Mouse (Mus musculus) CH12.LX (cell line): Measurements from ENCODE around the gene Gtf2b. TPM values are rescaled to one million over a fixed set of nuclear protein-coding genes. Genes with fewer than 3 reads are reported as not detected.

Experiments
- DNase-seq: peaks from one replicate; pipeline ENCODE4 v3.0.0-alpha.2; 2013; ENCODE audit errors: extremely low read depth
- H3K27ac ChIP-seq: 2 replicates; pipeline ENCODE4 v1.5.1; 2012; ENCODE audit warnings: low read depth, mild to moderate bottlenecking, control low read depth, moderate library complexity; ENCODE audit not compliant: insufficient read depth
- H3K27me3 ChIP-seq: replicated peaks from 2 replicates; pipeline ENCODE3; 2012; ENCODE audit warnings: inconsistent platforms
- H3K36me3 ChIP-seq, 2 experiments: replicated peaks in 1 of 2; 2 replicates each; pipeline versions ENCODE3 to v1.6.1; 2012; ENCODE audit warnings: inconsistent platforms in 1 of 2, low read length in 1 of 2, mild to moderate bottlenecking in 1 of 2, mixed read lengths in 1 of 2, moderate library complexity in 1 of 2; ENCODE audit not compliant: control insufficient read depth in 1 of 2, insufficient read depth in 1 of 2
- H3K4me1 ChIP-seq, 2 experiments: 2 replicates each; pipeline ENCODE4 v1.6.1; 2012; ENCODE audit warnings: inconsistent platforms in 1 of 2, moderate library complexity in 1 of 2; ENCODE audit not compliant: insufficient read depth in 2 of 2, control insufficient read depth in 1 of 2
- H3K4me2 ChIP-seq: 2 replicates; pipeline ENCODE4 v1.6.1; 2012; ENCODE audit warnings: low read depth, mild to moderate bottlenecking, control low read depth; ENCODE audit not compliant: poor library complexity, insufficient read depth, severe bottlenecking
- H3K4me3 ChIP-seq, 3 experiments: fragments of 150-350 bp in 1 of 3; sonication (generic) in 1 of 3; replicated peaks in 1 of 3; 2 replicates each; pipeline versions ENCODE3 to v1.5.1; 2011 to 2012; ENCODE audit warnings: low read depth in 2 of 3, low read length in 2 of 3, mild to moderate bottlenecking in 2 of 3, moderate library complexity in 2 of 3, control low read depth in 1 of 3, improper control_type of control experiment in 1 of 3, inconsistent platforms in 1 of 3, mixed read lengths in 1 of 3; ENCODE audit not compliant: poor library complexity in 1 of 3
- H3K79me2 ChIP-seq: replicated peaks from 2 replicates; pipeline ENCODE4 v1.6.1; 2012; ENCODE audit warnings: mild to moderate bottlenecking, moderate library complexity; ENCODE audit not compliant: control insufficient read depth, poor library complexity, insufficient read depth, severe bottlenecking; ENCODE audit errors: extremely low read depth
- H3K9ac ChIP-seq: 2 replicates; pipeline ENCODE4 v1.6.1; 2012; ENCODE audit warnings: low read depth, mild to moderate bottlenecking, control low read depth, moderate library complexity; ENCODE audit not compliant: insufficient read depth
- H3K9me3 ChIP-seq: replicated peaks from 2 replicates; pipeline ENCODE3; 2012; ENCODE audit warnings: low read length, inconsistent platforms, mixed read lengths
- CHD2 ChIP-seq: IDR thresholded peaks from 2 replicates; pipeline ENCODE4 v1.6.1; 2011; ENCODE audit warnings: low read length, improper control_type of control experiment
- E2F4 ChIP-seq: IDR thresholded peaks from 2 replicates; pipeline ENCODE4 v1.6.1; 2011; ENCODE audit warnings: low read depth, low read length, improper control_type of control experiment; ENCODE audit not compliant: insufficient replicate concordance
- ELF1 ChIP-seq: IDR thresholded peaks from 2 replicates; pipeline ENCODE4 v1.6.1; 2014; ENCODE audit warnings: low read depth, mild to moderate bottlenecking, inconsistent platforms, low read length, improper control_type of control experiment
- EP300 ChIP-seq: IDR thresholded peaks from 2 replicates; pipeline ENCODE4 v1.6.1; 2011; ENCODE audit warnings: low read length, improper control_type of control experiment
- IRF4 ChIP-seq: IDR thresholded peaks from 2 replicates; pipeline ENCODE4 v1.6.1; 2014; ENCODE audit warnings: low read depth, mild to moderate bottlenecking, inconsistent platforms, low read length, improper control_type of control experiment
- JUND ChIP-seq: conservative IDR thresholded peaks from 2 replicates; pipeline ENCODE4 v1.6.1; 2011; ENCODE audit warnings: low read depth, low read length, improper control_type of control experiment
- KAT2A ChIP-seq: IDR thresholded peaks from 2 replicates; pipeline ENCODE4 v1.6.1; 2012; ENCODE audit warnings: low read length, improper control_type of control experiment, inconsistent platforms; ENCODE audit not compliant: insufficient replicate concordance
- MAX ChIP-seq: IDR thresholded peaks from 2 replicates; pipeline ENCODE4 v1.6.1; 2011; ENCODE audit warnings: low read length, improper control_type of control experiment
- MAZ ChIP-seq: IDR thresholded peaks from 2 replicates; pipeline ENCODE4 v1.6.1; 2012; ENCODE audit warnings: low read depth, mild to moderate bottlenecking, inconsistent platforms, low read length, improper control_type of control experiment, moderate library complexity
- MEF2A ChIP-seq: IDR thresholded peaks from 2 replicates; pipeline ENCODE4 v1.6.1; 2014; ENCODE audit warnings: low read depth, mild to moderate bottlenecking, inconsistent platforms, low read length, improper control_type of control experiment, borderline replicate concordance
- MXI1 ChIP-seq: IDR thresholded peaks from 2 replicates; pipeline ENCODE4 v1.6.1; 2011; ENCODE audit warnings: mild to moderate bottlenecking, low read depth, low read length, improper control_type of control experiment
- NELFE ChIP-seq: IDR thresholded peaks from 2 replicates; pipeline ENCODE4 v1.6.1; 2011; ENCODE audit warnings: low read depth, low read length, improper control_type of control experiment
- SMC3 ChIP-seq: IDR thresholded peaks from 2 replicates; pipeline ENCODE4 v1.6.1; 2011; ENCODE audit warnings: low read depth, low read length, improper control_type of control experiment
- TBP ChIP-seq: conservative IDR thresholded peaks from 2 replicates; pipeline ENCODE4 v1.6.1; 2011; ENCODE audit warnings: low read depth, low read length, improper control_type of control experiment
- TCF12 ChIP-seq: IDR thresholded peaks from 2 replicates; pipeline ENCODE4 v1.6.1; 2014; ENCODE audit warnings: low read depth, mild to moderate bottlenecking, inconsistent platforms, low read length, improper control_type of control experiment
- USF2 ChIP-seq: conservative IDR thresholded peaks from 2 replicates; pipeline ENCODE4 v1.6.1; 2011; ENCODE audit warnings: low read depth, low read length, improper control_type of control experiment
- ZC3H11A ChIP-seq: IDR thresholded peaks from 2 replicates; pipeline ENCODE4 v1.6.1; 2012; ENCODE audit warnings: low read depth, mild to moderate bottlenecking, inconsistent platforms, low read length, improper control_type of control experiment
- ZKSCAN1 ChIP-seq: IDR thresholded peaks from 2 replicates; pipeline ENCODE4 v1.6.1; 2012; ENCODE audit warnings: low read depth, inconsistent platforms, low read length, improper control_type of control experiment, borderline replicate concordance
- ZMIZ1 ChIP-seq: IDR thresholded peaks from 2 replicates; pipeline ENCODE4 v1.6.1; 2012; ENCODE audit warnings: low read depth, mild to moderate bottlenecking, inconsistent platforms, low read length, improper control_type of control experiment
- dilution Hi-C: fragments of 300-500 bp; cut with MboI; formaldehyde crosslinking; loops from 2 replicates; pipeline ENCODE4 v1.14.3; 2020; ENCODE audit warnings: low sequenced_read_pairs; ENCODE audit not compliant: extremely low pct_unique_long_range_greater_than_20kb, extremely low pct_ligation_motif_present
- in situ Hi-C: fragments of 300-500 bp; cut with MboI; formaldehyde crosslinking; loops from 3 replicates; pipeline ENCODE4 v1.14.3; 2019; ENCODE audit warnings: low sequenced_read_pairs, low pct_ligation_motif_present, low pct_unique_long_range_greater_than_20kb, mixed read lengths
- polyA plus RNA-seq: library from polyadenylated mRNA; unstranded; fragments of >175 nt; gene quantifications from 2 replicates; pipeline ENCODE4 v1.2.1, GENCODE M21; 2012; ENCODE audit warnings: low read depth; ENCODE audit not compliant: insufficient read length
- total RNA-seq, 2 experiments: library from RNA; depleted of rRNA; stranded (reverse); fragments of 300-350 nt in 1 of 2; fragments of >200 nt in 1 of 2; gene quantifications; 2 replicates each; pipeline ENCODE4 v1.2.3; 2012 to 2014

Gene Gtf2b
- total and polyA plus RNA-seq, 3 experiments, result 120 to 297 (median 138) TPM

GRCm38 (mm10) chr3:142823606-142824005 is 58.8 kb downstream of the Gtf2b start:
- TF ChIP-seq CHD2 (no peak), ZMIZ1 (no peak), USF2 (no peak), E2F4 (no peak), MXI1 (no peak), ELF1 (no peak), KAT2A (no peak)
- no peak overlapping the region for H3K9ac ChIP-seq
- in situ Hi-C loops, result no loop called here

GRCm38 (mm10) chr3:142826449-142827146 is 61.8 kb downstream of the Gtf2b start:
- Histone ChIP-seq H3K4me2 (no peak overlapping the region), H3K9ac (no peak overlapping the region), H3K9me3 (no peaks in the 10 kb centered on the region), H3K79me2 (0 out of 2 replicates have a peak, but pooled peaks cover 2% of the 10 kb centered on the region), H3K27ac (no peak overlapping the region), H3K27me3 (no peaks in the 10 kb centered on the region), H3K4me1 (peaks cover 0 to 5% of the 10 kb centered on the region in 2 experiments; a peak in 1 of 4 replicates), H3K4me3 (no peak overlapping the region), H3K36me3 (peaks cover 32 to 71% of the 10 kb centered on the region in 2 experiments)
- TF ChIP-seq ELF1 (no peak), TCF12 (no peak), MAZ (no peak), MXI1 (no peak), ZMIZ1 (no peak), MEF2A (no peak), NELFE (no peak)
- in situ Hi-C loops (no loop called here), dilution Hi-C loops (no loop called here)
- DNase-seq, result no peak

More at GRCm38 (mm10) chr3:142823606-142824005, 58.8 kb downstream of the Gtf2b start:
- peaks cover 0 to 5% of the 10 kb centered on the region in 2 experiments; a peak in 1 of 4 replicates for H3K4me1 ChIP-seq
- no peak overlapping the region for H3K27ac ChIP-seq
- dilution Hi-C loops, result no loop called here
- H3K27me3 ChIP-seq, result no peaks in the 10 kb centered on the region
- H3K4me3 ChIP-seq, result no peak overlapping the region
- H3K36me3 ChIP-seq, result peaks cover 32 to 72% of the 10 kb centered on the region in 2 experiments
- no peak for DNase-seq
- H3K9me3 ChIP-seq, result no peaks in the 10 kb centered on the region
- no peak overlapping the region for H3K4me2 ChIP-seq
- H3K79me2 ChIP-seq, result 0 out of 2 replicates have a peak, but pooled peaks cover 2% of the 10 kb centered on the region

GRCm38 (mm10) chr3:142832910-142833309 is 68.1 kb downstream of the Gtf2b start:
- TF ChIP-seq TBP (no peak), ZC3H11A (no peak), ZKSCAN1 (no peak), EP300 (no peak), MAX (no peak), IRF4 (no peak), JUND (no peak), KAT2A (no peak), SMC3 (no peak)
- Histone ChIP-seq H3K36me3 (peaks cover 16 to 51% of the 10 kb centered on the region in 2 experiments), H3K79me2 (peaks cover 6% of the 10 kb centered on the region; the same call in 1 of the 2 replicates), H3K9me3 (no peaks in the 10 kb centered on the region), H3K4me3 (no peak overlapping the region), H3K4me2 (no peak overlapping the region), H3K4me1 (peaks cover 0 to 23% of the 10 kb centered on the region in 2 experiments; a peak in 1 of 4 replicates), H3K27ac (no peak overlapping the region), H3K9ac (no peak overlapping the region), H3K27me3 (no peaks in the 10 kb centered on the region)
- in situ Hi-C loops, result no loop called here
- dilution Hi-C loops, result no loop called here
- no peak for DNase-seq
